Mouse (Mus musculus) thymus, adult 2 months (tissue): ENCODE results near the gene Gba.

ENCODE experiments used
- CTCF ChIP-seq: fragments of 200-500 bp; IDR thresholded peaks from 2 replicates; pipeline ENCODE4 v1.5.1; 2012; ENCODE audit warnings: mild to moderate bottlenecking, control low read depth, low read length, moderate library complexity, borderline replicate concordance; ENCODE audit not compliant: control insufficient read depth, poor library complexity, insufficient read depth; ENCODE audit errors: extremely low read depth
- POLR2A ChIP-seq: fragments of 200-500 bp; IDR thresholded peaks from 2 replicates; pipeline ENCODE4 v1.6.1; 2012; ENCODE audit warnings: mild to moderate bottlenecking, low read length, control low read depth, moderate library complexity; ENCODE audit not compliant: control insufficient read depth, poor library complexity, insufficient read depth; ENCODE audit errors: extremely low read depth

GRCm38 (mm10) chr3:89206079-89206478 lies 3.4 kb downstream of the Gba start:
- TF ChIP-seq CTCF, result no peak
- TF ChIP-seq POLR2A, result no peak
